8 mouse cellular contexts compared by ENCODE assay signal in genomic region chr11:102219994-102220346, GRCm38 (mm10). TPM values are rescaled to one million over a fixed set of nuclear protein-coding genes. Genes with fewer than 3 reads are reported as not detected.
DNase-seq lines count a peak whose midpoint lies in the region; ATAC-seq and TF ChIP-seq lines count a peak whose summit lies in the region.

No protein-coding gene starts in this region.

- TF ChIP-seq CTCF in MEL (IDR thresholded peaks at IDR 0.05 in 2 of 3, conservative IDR thresholded peaks at IDR 0.05 in 1 of 3; ENCODE audit: control insufficient read depth in 1 of 3, insufficient read depth in 1 of 3, low read depth in 2 of 3, low read length in 3 of 3, poor library complexity in 1 of 3, severe bottlenecking in 1 of 3), result no peak
- no peak for TF ChIP-seq CTCF in cortical plate, adult 2 months (IDR thresholded peaks at IDR 0.05; ENCODE audit: extremely low read depth, insufficient read depth, low read length)

- no peaks in the 10 kb centered on the region for H3K9me3 ChIP-seq in kidney, embryonic 16.5 days (ENCODE audit: low read length)
- H3K9me3 ChIP-seq in MEL (replicated peaks; ENCODE audit: insufficient read depth, low read length), result no peaks in the 10 kb centered on the region
- no peaks in the 10 kb centered on the region for H3K9me3 ChIP-seq in midbrain, embryonic 15.5 days

- no peak overlapping the region for H3K9ac ChIP-seq in kidney, embryonic 16.5 days (replicated peaks; ENCODE audit: low read length)
- peak overlapping the region; percentile 25; the same call in 1 of the 2 replicates for H3K9ac ChIP-seq in MEL (ENCODE audit: control insufficient read depth, low read depth, low read length, poor library complexity, severe bottlenecking)
- no peak overlapping the region for H3K9ac ChIP-seq in midbrain, embryonic 15.5 days

- no peaks in the 10 kb centered on the region for H3K36me3 ChIP-seq in kidney, embryonic 16.5 days (ENCODE audit: insufficient read depth, low read length)
- H3K36me3 ChIP-seq in MEL (ENCODE audit: control insufficient read depth in 1 of 2, insufficient read depth in 2 of 2, low read length in 2 of 2), result peaks cover 0 to 34% of the 10 kb centered on the region in 2 experiments; a peak in 2 of 4 replicates
- peaks cover 3% of the 10 kb centered on the region; the same call in 1 of the 2 replicates for H3K36me3 ChIP-seq in midbrain, embryonic 15.5 days (replicated peaks)

- no peak for TF ChIP-seq EP300 in MEL (IDR thresholded peaks at IDR 0.05; ENCODE audit: low read depth in 1 of 2, low read length in 2 of 2)

- 68% methylated on average over 4 of the region's 4 CpGs for WGBS in kidney, embryonic 16.5 days
- 85% methylated on average over 4 of the region's 4 CpGs for WGBS in midbrain, embryonic 15.5 days

- TF ChIP-seq POLR2A in MEL (IDR thresholded peaks at IDR 0.05; ENCODE audit: control insufficient read depth in 1 of 2, insufficient read depth in 1 of 2, low read depth in 1 of 2, low read length in 2 of 2, poor library complexity in 1 of 2), result no peak
- TF ChIP-seq POLR2A in cortical plate, adult 2 months (IDR thresholded peaks at IDR 0.05; ENCODE audit: extremely low read depth, insufficient read depth, low read length), result no peak

- H3K4me2 ChIP-seq in kidney, embryonic 16.5 days (replicated peaks; ENCODE audit: low read depth, low read length), result no peak overlapping the region
- no peak overlapping the region for H3K4me2 ChIP-seq in midbrain, embryonic 15.5 days

- 0 out of 2 replicates have a peak, but pooled peaks cover 2% of the 10 kb centered on the region for H3K27me3 ChIP-seq in kidney, embryonic 16.5 days (ENCODE audit: insufficient read depth, low read length)
- no peaks in the 10 kb centered on the region for H3K27me3 ChIP-seq in MEL (ENCODE audit: control insufficient read depth in 1 of 2, insufficient read depth in 2 of 2, low read length in 2 of 2)
- no peaks in the 10 kb centered on the region for H3K27me3 ChIP-seq in midbrain, embryonic 15.5 days (replicated peaks)

- H3K4me1 ChIP-seq in kidney, embryonic 16.5 days (ENCODE audit: insufficient read depth, low read length), result peaks cover 82% of the 10 kb centered on the region
- peaks cover 20 to 56% of the 10 kb centered on the region in 2 experiments for H3K4me1 ChIP-seq in MEL (ENCODE audit: control insufficient read depth in 1 of 2, insufficient read depth in 2 of 2, low read length in 2 of 2)
- peaks cover 32% of the 10 kb centered on the region for H3K4me1 ChIP-seq in cortical plate, adult 2 months (ENCODE audit: control insufficient read depth, insufficient read depth, low read length)
- H3K4me1 ChIP-seq in midbrain, embryonic 15.5 days, result peaks cover 70% of the 10 kb centered on the region

- intact Hi-C loops in heart, postnatal 10 days (cut with DNase I), result no loop called here

- no peak for ATAC-seq in kidney, embryonic 16.5 days (ENCODE audit: low FRiP score, low TSS enrichment)
- no peak for ATAC-seq in monocyte, adult 5-6 weeks (replicated peaks; ENCODE audit: insufficient number of reproducible peaks, low FRiP score, low TSS enrichment, poor library complexity, severe bottlenecking)
- no peak for ATAC-seq in midbrain, embryonic 15.5 days (replicated peaks)

- TF ChIP-seq RAD21 in MEL (IDR thresholded peaks at IDR 0.05; ENCODE audit: low read depth, low read length), result no peak

- DNase-seq in kidney, adult 9 months, result peak; percentile 52
- DNase-seq in MEL (ENCODE audit: low read depth, low spot score), result no peak
- peak; percentile 94 to 95 for DNase-seq in heart, postnatal 10 days
- DNase-seq in urinary bladder, postnatal 4 days (ENCODE audit: low spot score in 2 of 2), result no peak

- H3K79me2 ChIP-seq in MEL (ENCODE audit: control insufficient read depth, insufficient read depth, low read length, poor library complexity), result no peaks in the 10 kb centered on the region

- H3K4me3 ChIP-seq in kidney, embryonic 16.5 days (ENCODE audit: low read length), result no peak overlapping the region
- no peak overlapping the region for H3K4me3 ChIP-seq in MEL (ENCODE audit: control insufficient read depth in 1 of 2, insufficient read depth in 1 of 2, low read depth in 2 of 2, low read length in 2 of 2)
- H3K4me3 ChIP-seq in cortical plate, adult 2 months (ENCODE audit: insufficient read depth, low read length), result no peak overlapping the region
- no peak overlapping the region for H3K4me3 ChIP-seq in midbrain, embryonic 15.5 days

- H3K27ac ChIP-seq in kidney, embryonic 16.5 days (ENCODE audit: low read length), result no peak overlapping the region
- no peak overlapping the region for H3K27ac ChIP-seq in MEL (ENCODE audit: control insufficient read depth, low read depth, low read length)
- H3K27ac ChIP-seq in cortical plate, adult 2 months (ENCODE audit: insufficient read depth, low read length), result peak overlapping the region; percentile 74; the same call in 1 of the 2 replicates
- H3K27ac ChIP-seq in midbrain, embryonic 15.5 days, result no peak overlapping the region

TF ChIP-seq in MEL, 35 proteins besides CTCF, POLR2A, EP300 and RAD21:
- TF ChIP-seq MXI1 (IDR thresholded peaks at IDR 0.05; ENCODE audit: low read depth, low read length) (0 out of 2 replicates have a peak, but pooled peaks have one; percentile 5), CHD2 (IDR thresholded peaks at IDR 0.05; ENCODE audit: low read length) (no peak), MAZ (IDR thresholded peaks at IDR 0.05; ENCODE audit: low read depth, low read length) (0 out of 2 replicates have a peak, but pooled peaks have one; percentile 3), ETS1 (IDR thresholded peaks at IDR 0.05; ENCODE audit: low read depth, low read length) (no peak), MAX (IDR thresholded peaks at IDR 0.05; ENCODE audit: low read length) (no peak), GABPA (IDR thresholded peaks at IDR 0.05; ENCODE audit: low read depth, low read length) (no peak), HCFC1 (IDR thresholded peaks at IDR 0.05; ENCODE audit: low read depth, low read length) (no peak), NELFE (IDR thresholded peaks at IDR 0.05; ENCODE audit: low read depth, low read length) (no peak), USF2 (IDR thresholded peaks at IDR 0.05; ENCODE audit: borderline replicate concordance in 1 of 2, insufficient read depth in 1 of 2, low read depth in 1 of 2, low read length in 2 of 2) (no peak), UBTF (IDR thresholded peaks at IDR 0.05; ENCODE audit: borderline replicate concordance, insufficient read depth, low read depth, low read length) (no peak)
TF ChIP-seq in MEL: peak in this region for 2.

RNA-seq across cellular contexts. Expression of gene Hdac5, which starts 10.0 kb away (rescaled TPM):
- polyA plus RNA-seq in kidney, embryonic 16.5 days (2015; fragmentation: Nextera tagmentation; extraction: Ambion mirVana), result 51.5 and 59.8 TPM in 2 replicates
- 9.1 and 10.4 TPM in 2 replicates for total RNA-seq in MEL (2012; rRNA removed)
- 10 to 100 TPM in 1 of 2 experiments, not detected in 1; 29.3 TPM for polyA plus RNA-seq in MEL (2012; ENCODE audit: insufficient read depth in 1 of 2, insufficient read length in 2 of 2, low read depth in 1 of 2, low replicate concordance in 2 of 2, missing spikeins in 1 of 2)
- polyA plus RNA-seq in cortical plate, adult 2 months (2012; rRNA removed), result 191 and 237 TPM in 2 replicates
- 100 to 1,000 TPM; 106 to 139 TPM for total RNA-seq in heart, postnatal 10 days (2021)
- total RNA-seq in monocyte, adult 5-6 weeks (2017), result 46.5 to 54.0 TPM (median 51.7 TPM) in 3 replicates
- 90.3 and 105 TPM in 2 replicates for polyA plus RNA-seq in midbrain, embryonic 15.5 days (2015; fragmentation: Nextera tagmentation; extraction: Ambion mirVana)

RNA-seq across cellular contexts. Expression of gene BC030867, which starts 28.7 kb away (rescaled TPM):
- polyA plus RNA-seq in kidney, embryonic 16.5 days (2015; fragmentation: Nextera tagmentation; extraction: Ambion mirVana), result 21.2 and 24.6 TPM in 2 replicates
- 19.5 and 20.0 TPM in 2 replicates for total RNA-seq in MEL (2012; rRNA removed)
- polyA plus RNA-seq in MEL (2012; ENCODE audit: insufficient read depth in 1 of 2, insufficient read length in 2 of 2, low read depth in 1 of 2, low replicate concordance in 2 of 2, missing spikeins in 1 of 2), result 10 to 100 TPM; 36.2 to 51.7 TPM
- polyA plus RNA-seq in cortical plate, adult 2 months (2012; rRNA removed), result 1.3 and 1.4 TPM in 2 replicates
- 1 to 10 TPM; 1.7 to 1.8 TPM for total RNA-seq in heart, postnatal 10 days (2021)
- not detected in 3 replicates for total RNA-seq in monocyte, adult 5-6 weeks (2017)
- polyA plus RNA-seq in midbrain, embryonic 15.5 days (2015; fragmentation: Nextera tagmentation; extraction: Ambion mirVana), result 2.2 and 2.5 TPM in 2 replicates

RNA-seq across cellular contexts. Expression of gene G6pc3, which starts 30.6 kb away (rescaled TPM):
- polyA plus RNA-seq in kidney, embryonic 16.5 days (2015; fragmentation: Nextera tagmentation; extraction: Ambion mirVana), result 46.0 and 49.9 TPM in 2 replicates
- 46.4 and 48.9 TPM in 2 replicates for total RNA-seq in MEL (2012; rRNA removed)
- polyA plus RNA-seq in MEL (2012; ENCODE audit: insufficient read depth in 1 of 2, insufficient read length in 2 of 2, low read depth in 1 of 2, low replicate concordance in 2 of 2, missing spikeins in 1 of 2), result 100 to 1,000 TPM in 1 of 2 experiments, not detected in 1; 104 TPM
- polyA plus RNA-seq in cortical plate, adult 2 months (2012; rRNA removed), result 97.1 TPM in 2 replicates
- 10 to 100 TPM; 37.9 to 38.1 TPM for total RNA-seq in heart, postnatal 10 days (2021)
- total RNA-seq in monocyte, adult 5-6 weeks (2017), result 6.1 to 10.7 TPM (median 9.1 TPM) in 3 replicates
- polyA plus RNA-seq in midbrain, embryonic 15.5 days (2015; fragmentation: Nextera tagmentation; extraction: Ambion mirVana), result 38.6 and 43.3 TPM in 2 replicates

RNA-seq across cellular contexts. Expression of gene Lsm12, which starts 34.9 kb away (rescaled TPM):
- 90.2 and 108 TPM in 2 replicates for polyA plus RNA-seq in kidney, embryonic 16.5 days (2015; fragmentation: Nextera tagmentation; extraction: Ambion mirVana)
- total RNA-seq in MEL (2012; rRNA removed), result 74.2 and 75.0 TPM in 2 replicates
- 100 to 1,000 TPM; 128 to 150 TPM for polyA plus RNA-seq in MEL (2012; ENCODE audit: insufficient read depth in 1 of 2, insufficient read length in 2 of 2, low read depth in 1 of 2, low replicate concordance in 2 of 2, missing spikeins in 1 of 2)
- polyA plus RNA-seq in cortical plate, adult 2 months (2012; rRNA removed), result 33.2 and 34.4 TPM in 2 replicates
- 10 to 100 TPM; 58.5 to 61.4 TPM for total RNA-seq in heart, postnatal 10 days (2021)
- 26.7 to 93.0 TPM (median 26.9 TPM) in 3 replicates for total RNA-seq in monocyte, adult 5-6 weeks (2017)
- 111 and 118 TPM in 2 replicates for polyA plus RNA-seq in midbrain, embryonic 15.5 days (2015; fragmentation: Nextera tagmentation; extraction: Ambion mirVana)

RNA-seq across cellular contexts. Expression of gene Asb16, which starts 48.6 kb away (rescaled TPM):
- polyA plus RNA-seq in kidney, embryonic 16.5 days (2015; fragmentation: Nextera tagmentation; extraction: Ambion mirVana), result not detected in 2 replicates
- 3.9 and 4.4 TPM in 2 replicates for total RNA-seq in MEL (2012; rRNA removed)
- 1 to 10 TPM in 1 of 2 experiments, not detected in 1; 8.5 TPM for polyA plus RNA-seq in MEL (2012; ENCODE audit: insufficient read depth in 1 of 2, insufficient read length in 2 of 2, low read depth in 1 of 2, low replicate concordance in 2 of 2, missing spikeins in 1 of 2)
- polyA plus RNA-seq in cortical plate, adult 2 months (2012; rRNA removed), result 1.9 and 2.2 TPM in 2 replicates
- total RNA-seq in heart, postnatal 10 days (2021), result under 1 TPM; 0.52 to 0.69 TPM
- not detected in 3 replicates for total RNA-seq in monocyte, adult 5-6 weeks (2017)
- 0.05 TPM in 1 of 2 replicates, not detected in the other for polyA plus RNA-seq in midbrain, embryonic 15.5 days (2015; fragmentation: Nextera tagmentation; extraction: Ambion mirVana)

Comparison
In these comparisons a context has a peak if more than half of its experiments do, and no peak if none do; other contexts are left out.
1. DNase-seq: peak in kidney, adult 9 months (single experiment) and heart, postnatal 10 days (2 of 2); none in MEL (single experiment) and urinary bladder, postnatal 4 days (0 of 2).